Mouse (Mus musculus): ENCODE measurements around the gene Zfp644.
"Not testable (repeated sequence)": the region's sequence is repeated elsewhere in the genome, so short reads cannot be mapped to it uniquely, and the experiment has no call there.

Zfp644 gene

DNA sequence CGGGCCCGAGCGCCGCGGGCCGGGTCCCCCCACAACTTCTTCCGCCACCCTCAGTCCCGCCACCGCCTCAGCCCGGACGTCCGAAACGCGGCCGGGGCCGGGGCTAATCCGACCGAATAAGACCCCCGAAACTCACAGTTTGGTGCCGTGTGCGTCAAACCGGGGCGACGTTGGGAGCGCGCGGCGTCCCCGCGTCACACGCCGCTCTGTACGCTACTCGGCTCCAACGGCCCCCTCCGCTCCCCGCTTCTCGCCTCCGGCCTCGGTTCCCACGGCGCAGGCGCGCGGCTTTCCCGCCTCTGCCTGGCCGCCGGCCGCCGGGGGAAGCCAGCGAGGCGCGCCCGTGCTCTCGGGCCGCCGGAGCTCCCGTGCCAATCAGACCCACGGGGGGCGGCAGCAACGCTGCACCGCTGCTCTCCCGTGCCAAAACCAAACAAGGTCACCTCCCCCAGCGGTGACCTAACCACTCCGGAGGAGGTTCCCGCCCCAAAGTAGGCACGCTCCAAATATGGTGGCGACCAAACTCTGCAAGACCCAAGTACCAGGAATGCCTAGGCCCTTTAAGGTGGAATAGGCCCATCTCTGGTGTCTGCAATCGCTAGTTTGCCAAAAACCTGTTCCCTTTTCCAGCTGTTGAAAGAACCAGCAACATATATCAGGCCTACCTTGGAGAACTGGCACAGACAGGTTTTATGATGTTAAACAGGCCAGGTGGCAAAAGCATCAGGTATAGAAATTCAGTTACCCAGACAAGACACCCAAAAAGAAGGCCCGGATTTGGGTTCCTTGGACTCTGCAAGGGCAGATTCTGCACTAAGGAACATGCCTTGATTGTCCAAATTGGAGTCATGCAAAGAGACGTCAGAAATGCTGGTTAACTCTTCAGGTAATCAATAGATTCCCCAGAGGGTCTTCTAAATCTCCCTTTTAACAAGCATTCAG is at the start of gene Zfp644:
Zfp644 (minus strand) TSS at position 892 of the 942 bp plus-strand sequence.
- peak; percentile 90 for DNase-seq (ENCODE audit: low spot score)

DNA sequence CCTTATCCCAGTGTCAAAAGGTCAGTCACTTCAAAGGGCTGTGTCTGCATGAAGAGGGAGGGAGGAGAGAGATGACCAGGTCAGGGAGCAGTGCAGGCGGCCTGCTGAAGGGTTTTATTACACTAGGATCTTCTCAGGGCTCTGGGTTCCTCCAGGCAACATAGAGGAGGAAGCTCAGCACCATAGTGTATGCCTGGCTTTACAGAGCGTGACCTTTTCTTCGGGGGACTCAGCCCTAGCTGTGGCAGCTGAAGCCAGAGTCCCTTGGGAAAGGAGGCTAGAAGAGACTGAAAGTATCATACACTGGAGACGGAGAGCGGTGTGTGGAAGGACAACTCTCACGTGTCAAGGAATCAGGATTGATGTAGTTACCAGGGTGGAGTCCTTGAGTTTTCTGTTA is 42.6 kb upstream of the Zfp644 start:
- no peak for DNase-seq (ENCODE audit: low spot score)

DNA sequence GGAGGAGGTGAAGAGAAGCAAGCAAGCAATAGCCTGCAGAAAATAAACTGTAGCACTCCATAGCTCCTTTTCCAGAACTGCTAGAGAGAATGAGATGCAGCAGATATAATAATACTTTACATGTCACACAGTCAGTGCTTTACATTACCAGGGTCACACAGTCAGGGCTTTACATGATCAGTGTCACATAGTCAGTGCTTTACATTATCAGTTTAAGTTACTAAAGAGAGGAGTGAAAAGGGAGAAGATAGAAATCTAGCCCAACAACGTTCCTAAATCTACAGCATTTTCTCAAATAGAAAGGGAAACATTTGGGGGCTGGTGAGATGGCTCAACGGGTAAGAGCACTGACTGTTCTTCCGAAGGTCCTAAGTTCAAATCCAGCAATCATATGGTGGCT is 26.4 kb upstream of the Zfp644 start:
- DNase-seq (ENCODE audit: low spot score): no peak

DNA sequence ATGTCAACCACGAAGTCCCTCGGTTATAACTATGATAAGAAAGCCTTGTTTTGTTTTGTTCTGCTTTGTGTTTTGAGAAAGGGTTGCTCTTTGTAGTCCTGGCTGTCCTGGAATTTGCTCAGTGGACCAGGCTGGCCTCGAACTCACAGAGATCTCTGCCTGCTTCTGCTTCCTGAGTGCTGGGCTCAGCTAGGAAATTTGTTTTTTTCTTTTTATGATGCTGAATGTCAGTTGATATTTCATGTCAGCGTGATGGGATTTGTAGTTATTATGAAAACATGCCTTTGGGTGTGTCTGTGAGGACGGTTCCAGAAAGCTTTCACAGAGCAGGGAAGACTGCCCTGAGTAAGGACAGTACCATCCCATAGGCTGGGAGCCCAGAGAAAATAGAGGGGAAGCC is 25.7 kb upstream of the Zfp644 start:
- no peak for DNase-seq (ENCODE audit: low spot score)

DNA sequence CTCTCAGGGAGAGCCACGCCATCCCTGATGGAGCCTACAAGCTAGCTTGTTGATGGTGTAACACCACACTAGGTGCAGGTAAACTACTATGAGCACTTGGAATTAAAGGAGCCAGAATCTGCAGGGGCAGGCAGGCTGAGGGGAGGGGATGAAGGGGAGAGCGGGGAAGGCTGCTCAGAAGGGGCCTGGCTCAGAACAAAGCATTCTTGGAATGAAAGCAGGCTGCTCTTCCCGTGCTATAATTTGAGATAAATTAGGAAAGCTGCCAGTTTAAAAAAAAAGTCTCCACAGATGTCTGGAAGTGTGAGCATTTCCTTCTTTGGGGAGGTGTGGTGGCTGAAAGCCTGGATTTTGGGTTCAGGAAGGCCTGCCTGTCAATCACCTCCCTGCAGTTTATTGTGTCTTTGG is 14.8 kb upstream of the Zfp644 start:
- DNase-seq (ENCODE audit: low spot score): no peak

DNA sequence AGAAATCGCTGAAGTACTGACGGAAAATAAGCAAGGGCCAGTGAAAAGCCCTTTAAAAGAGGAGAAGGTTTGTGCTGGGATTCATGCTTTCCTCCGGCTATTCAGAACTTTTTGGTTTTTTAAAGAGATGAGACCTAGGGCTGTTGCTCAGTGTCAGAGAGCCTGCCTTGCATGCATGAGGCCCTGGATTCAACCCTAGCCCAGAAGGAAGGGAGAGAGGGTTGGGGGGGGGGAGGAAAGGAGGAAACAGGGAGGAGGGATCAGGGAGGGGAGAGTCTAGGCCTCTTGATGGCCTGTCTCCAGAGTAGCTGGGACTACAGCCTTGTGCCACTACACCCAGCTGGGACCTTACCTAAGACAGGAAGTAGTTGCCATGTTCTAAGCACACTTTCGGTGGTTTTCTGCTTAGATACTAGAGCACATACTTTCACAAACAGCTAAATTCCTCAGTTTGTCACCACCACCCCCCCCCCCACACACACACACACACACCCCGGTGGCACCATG is 14.2 kb upstream of the Zfp644 start:
- no peak for DNase-seq (ENCODE audit: low spot score)

DNA sequence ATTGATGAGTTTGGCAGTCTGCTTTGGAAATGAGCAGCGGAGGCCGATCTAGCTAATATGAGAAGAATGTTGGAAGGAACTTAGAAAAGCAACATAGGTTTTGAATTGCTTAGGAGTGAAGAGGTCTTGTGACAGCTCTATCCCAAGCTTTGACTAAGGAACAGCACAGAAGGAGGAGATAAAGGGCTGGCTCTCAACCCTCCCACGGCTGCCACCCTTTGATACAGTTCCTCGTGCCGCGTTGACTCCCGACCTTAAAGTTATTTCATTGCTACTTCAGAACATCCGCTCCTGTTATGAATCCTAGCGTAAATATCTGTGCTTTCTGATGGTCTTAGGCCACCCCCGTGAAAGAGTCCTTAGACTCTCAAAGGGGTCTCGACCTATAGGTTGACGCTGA is 13.5 kb upstream of the Zfp644 start:
- peak; percentile 71 for DNase-seq (ENCODE audit: low spot score)

DNA sequence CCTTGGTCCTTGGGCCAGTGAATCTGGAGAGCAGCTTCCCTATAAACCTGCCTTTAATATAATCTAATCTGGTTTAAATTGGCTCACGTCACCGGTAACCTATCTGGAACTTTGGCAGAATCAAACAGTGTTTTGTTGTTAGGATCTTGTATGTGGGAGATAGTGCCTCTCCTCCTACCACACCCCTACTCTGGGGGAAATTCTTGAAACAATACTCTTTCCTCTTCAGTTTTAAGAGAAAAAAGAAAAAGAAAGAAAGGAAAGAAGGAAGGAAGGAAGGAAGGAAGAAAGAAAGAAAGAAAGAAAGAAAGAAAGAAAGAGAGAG is 13.0 kb upstream of the Zfp644 start:
- DNase-seq (ENCODE audit: low spot score): no peak

DNA sequence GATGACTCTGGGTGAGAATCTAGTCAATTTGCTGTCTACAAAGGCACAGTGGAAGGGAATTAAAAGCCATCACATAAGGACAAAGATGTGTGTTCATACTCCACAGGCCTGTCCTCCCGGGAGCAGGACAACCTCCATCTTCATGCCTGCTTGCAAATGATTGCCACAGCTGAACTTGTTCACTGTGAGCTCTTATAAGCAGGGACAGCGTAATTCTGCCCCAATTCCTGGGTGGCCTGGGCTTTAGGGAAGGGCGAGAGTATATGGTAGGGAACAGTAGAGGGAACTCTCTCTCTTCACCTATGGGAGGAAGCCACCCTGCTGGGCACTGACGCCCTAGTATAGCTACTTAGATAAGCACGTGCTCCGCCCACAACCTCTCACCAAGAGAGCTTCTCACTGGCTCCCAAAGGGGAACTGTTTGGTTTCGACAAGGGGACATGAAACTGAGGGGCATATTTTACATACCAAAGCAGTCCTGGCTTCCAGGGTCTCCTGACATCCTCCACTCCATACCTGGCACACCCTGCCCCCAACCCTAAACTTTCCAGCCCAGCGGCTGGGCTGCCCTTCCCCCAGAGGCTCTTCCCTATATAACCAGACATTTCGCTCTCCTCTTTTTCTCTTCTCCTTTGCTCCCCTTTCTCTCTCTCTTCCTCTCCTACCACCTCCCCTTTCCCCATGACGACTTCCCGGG is 12.4 kb upstream of the Zfp644 start:
- DNase-seq (ENCODE audit: low spot score): no peak

DNA sequence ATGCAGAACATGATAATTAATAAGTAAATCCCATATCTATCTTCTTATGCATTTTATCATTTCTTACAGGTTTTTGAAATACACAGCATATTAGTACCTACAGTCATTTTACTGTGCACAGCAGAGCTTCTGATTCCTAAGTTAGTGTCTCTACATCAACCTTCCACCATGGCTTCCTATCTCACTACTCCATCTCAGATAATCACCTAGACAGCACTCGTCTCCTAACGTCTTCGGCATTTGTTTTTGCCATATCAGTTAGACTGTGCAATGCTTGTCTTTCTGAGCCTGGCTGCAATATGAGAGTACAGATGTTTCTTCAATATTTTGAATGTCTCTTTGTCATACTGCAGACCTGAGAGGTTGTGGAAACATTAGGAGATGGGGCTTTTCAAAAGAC is 9.3 kb upstream of the Zfp644 start:
- DNase-seq (ENCODE audit: low spot score): no peak

DNA sequence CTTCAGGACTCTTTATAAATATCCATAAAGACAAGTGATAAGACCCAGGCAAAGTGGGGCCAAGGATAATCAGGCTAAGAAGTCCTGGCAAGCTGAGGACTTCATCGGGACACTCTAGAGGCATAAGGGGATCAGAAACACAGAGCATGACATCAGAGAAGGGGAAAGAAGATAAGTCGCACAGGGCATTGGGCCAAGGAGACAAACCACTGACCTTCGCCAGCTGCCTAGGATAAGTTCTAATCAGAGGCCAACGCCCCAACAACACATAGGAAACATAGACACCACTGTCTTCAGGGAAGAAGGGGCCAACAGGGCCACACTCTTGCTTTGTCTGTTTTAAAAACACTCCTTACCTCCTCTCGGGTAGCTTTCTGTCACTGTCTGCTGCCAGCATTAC is 8.1 kb upstream of the Zfp644 start:
- peak; percentile 33 for DNase-seq (ENCODE audit: low spot score)

DNA sequence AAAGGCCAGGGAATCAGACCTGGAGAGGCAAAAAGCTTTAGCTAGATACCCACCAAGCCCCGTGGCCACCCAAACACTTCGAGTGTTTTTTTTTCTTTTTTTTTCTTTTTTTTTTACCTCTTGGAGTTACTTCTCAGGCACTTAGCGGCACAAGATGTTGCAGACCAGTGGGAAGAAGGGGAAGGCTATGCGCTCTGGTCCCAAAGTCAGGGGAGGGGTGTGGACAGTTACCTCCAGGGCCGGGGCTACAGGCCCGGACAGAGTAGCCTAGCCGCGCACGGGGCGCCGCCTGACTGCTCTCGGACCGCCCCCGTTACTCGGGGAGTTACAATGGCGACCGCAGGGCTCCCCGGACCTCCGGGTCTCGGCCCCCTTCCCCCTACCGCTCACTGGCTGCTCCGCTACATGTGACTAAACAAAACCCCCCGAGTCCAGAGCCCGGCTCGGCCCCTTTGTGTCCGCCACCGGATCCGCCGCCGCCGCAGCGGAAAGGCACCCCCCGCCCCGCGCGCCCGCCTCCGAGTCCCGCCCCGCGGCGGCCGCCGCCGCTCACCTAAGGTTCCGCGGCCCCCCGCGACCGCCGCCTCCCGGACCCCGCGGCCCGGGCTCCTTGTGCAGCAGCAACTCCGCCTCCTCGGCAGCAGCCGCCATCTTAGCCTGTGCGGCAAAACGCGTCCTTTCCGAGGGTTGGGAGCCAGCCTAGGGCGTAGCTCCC is 1.2 kb downstream of the Zfp644 start:
- DNase-seq (ENCODE audit: low spot score): peak; percentile 82

DNA sequence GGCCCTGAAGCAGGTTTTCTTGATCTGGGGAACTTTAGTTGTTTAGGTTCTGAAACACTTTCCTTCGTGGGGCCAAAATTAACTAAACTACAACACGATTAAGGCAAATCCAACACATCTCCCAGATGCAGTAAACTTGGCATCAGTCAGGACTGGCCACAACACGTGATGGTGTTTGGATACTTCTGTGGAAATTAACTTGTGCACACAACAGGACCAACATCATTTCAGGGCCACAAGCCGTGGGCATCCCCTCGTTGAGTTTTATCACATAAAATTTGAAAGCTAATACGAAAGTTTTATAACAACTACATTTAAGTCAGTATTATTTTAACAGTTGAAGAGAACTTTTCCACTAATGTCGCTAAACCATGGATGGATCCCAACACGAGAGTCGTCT is 1.9 kb downstream of the Zfp644 start:
- no peak for DNase-seq (ENCODE audit: low spot score)

DNA sequence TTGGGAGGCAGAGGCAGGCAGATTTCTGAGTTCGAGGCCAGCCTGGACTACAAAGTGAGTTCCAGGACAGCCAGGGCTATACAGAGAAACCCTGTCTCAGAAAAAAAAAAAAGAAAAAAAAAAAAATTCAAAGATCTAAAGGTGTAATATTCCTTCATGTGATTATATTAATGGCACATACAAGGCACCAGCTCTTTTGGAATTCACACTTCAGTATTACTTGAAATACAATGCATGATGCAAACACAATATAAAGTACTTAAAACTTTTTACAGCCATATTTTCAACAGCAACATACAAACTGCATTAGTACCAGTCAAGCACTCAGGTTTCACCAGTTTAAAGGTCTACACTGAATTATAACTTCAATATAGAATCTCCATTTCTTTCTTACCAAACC is 2.4 kb downstream of the Zfp644 start:
- no peak for DNase-seq (ENCODE audit: low spot score)

DNA sequence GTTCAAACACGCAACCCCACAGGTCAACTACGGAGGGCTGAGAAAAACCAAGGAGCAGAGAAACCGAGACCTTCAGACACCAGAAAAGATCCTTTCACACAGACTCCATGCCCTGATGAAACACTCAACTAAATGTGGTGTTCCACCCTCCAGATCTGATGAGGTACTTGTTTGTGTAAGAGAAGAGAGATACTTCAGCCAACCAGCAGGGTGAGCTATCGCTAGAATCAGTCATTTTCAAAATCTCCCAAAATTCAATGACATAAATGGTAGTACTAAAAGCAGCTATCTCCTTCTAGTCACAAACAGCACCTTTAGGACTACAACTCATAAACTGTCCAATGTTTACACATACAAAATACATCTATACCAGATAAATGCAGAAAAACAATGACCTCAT is 4.1 kb downstream of the Zfp644 start:
- DNase-seq (ENCODE audit: low spot score): no peak

DNA sequence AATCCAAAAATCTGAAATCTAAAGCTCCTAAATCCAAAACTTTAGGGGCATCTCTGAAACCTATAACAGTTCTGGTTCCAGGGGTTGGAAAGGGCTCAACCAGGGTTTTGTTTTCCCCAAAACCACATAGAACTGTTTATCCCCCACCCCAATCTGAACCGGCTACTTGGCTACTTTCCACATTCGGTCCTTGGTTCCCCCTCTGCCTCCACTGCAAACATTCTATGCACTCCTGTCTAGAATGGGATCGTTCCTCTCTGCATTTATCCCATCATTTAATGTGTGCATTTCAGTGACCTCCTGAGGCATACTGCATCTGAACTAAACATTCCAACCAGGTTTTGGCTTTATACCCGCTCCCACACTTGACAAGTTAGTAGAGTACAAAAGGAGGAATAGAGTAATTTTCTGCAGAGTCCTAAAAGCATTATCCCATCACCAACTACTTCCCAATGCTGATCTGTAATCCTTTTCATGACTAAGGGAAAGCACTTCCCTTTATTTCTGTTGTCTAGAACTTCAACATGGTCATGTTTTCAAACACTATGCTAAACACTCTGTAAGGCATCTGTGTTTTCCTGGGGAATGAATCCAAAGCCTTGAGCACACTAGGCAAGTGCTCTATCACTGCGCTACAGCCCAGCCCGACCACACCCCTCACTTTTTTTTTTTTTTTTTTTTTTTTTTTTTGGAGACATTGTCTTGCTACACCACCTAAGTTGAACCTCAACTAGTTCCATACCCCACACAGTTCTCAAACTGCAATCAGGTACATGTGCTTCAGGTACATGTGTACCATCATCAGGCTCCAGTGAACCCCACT is 16.2 kb downstream of the Zfp644 start:
- DNase-seq (ENCODE audit: low spot score): no peak

DNA sequence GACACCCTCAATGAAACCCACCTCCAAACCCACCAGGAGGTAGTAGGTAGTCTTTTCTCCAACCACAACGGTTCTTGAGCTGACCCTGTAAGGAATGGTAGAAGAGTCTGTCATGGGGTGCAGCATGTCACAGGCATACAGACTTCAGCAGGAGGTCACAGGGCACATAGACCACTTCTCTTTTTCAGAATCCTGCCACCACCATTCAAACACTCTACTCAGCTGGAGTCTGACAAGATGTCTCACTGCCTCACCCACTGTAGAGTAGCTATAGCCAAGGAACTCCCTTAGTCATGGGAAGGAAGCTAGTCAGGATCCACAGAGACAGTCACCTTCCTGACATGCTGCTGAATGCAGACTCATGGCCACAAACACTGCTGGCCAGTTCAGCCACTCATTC is 17.4 kb downstream of the Zfp644 start:
- no peak for DNase-seq (ENCODE audit: low spot score)

DNA sequence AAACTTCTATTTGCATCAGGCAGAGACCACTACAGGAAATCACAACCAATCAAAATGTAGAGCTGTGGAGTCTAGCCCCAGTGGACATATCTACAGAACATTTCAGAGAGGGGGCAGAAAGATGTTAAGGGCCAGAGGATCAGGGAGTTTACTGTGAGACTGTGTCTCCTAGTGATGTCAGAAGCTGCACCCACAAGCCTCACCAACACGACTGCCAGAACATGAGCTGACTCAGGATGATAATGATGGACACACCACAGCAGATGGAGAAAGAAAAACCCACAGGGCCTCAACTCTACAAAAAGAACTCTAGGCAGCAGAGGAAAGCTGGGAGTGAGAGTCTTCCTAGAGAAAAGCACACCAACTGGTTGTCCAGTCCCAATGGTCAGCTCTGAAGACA is 18.3 kb downstream of the Zfp644 start:
- DNase-seq (ENCODE audit: low spot score): not testable (repeated sequence)

DNA sequence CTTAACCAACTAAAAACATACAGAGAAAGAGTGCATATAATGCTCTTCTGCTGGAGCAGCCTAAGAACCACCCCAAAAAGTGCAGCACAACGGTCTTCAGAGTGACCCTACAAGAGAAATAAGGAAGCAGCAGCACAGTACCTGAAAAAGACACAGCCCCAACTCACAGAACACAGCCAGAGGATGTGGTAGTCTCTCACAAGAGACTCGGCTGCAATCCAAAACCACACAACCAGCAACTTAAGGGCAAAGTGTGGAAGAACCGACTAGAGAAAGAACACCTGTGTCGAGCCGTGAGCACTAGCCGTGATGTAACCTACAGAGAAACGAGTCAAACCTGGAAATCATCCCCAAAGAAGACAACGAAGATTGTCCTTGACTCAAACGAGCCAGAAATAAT is 20.3 kb downstream of the Zfp644 start:
- DNase-seq (ENCODE audit: low spot score): no peak

DNA sequence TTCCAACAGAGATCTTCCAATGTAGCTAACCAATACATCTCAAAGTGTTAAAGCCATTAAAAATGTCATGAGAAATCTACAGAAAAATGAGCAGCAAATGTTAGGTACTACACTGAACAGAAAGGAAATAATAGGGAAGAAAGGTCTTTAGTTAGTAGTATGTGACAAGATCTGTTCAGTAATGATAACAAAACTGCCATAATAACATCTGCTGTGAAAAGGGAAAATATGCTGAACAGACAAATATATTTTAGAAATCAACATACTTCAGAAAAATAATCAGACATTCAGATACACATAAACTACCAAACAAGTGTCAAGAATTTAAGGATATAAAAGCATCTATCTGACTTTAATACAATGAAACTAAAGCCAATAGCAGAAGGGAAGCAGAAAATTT is 24.5 kb downstream of the Zfp644 start:
- no peak for DNase-seq (ENCODE audit: low spot score)

DNA sequence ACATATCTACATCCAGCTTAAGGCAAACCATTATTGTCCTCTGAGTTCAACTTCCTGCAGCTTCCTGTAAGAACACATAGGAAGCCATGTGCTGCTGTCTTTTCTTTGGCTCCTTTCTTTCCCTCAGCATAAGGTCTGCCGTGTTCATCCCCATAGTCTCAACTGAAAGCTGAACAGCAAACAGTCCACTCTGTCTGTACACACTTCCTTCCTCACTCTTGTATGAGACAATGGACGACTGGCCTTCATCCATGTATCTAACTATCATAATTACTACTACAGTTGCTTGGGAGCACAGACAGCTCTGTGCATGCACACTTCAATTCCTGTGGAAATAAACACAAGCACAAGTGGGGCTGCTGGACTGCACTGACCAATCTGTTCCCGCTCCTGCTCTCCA is 25.2 kb downstream of the Zfp644 start:
- DNase-seq (ENCODE audit: low spot score): no peak

DNA sequence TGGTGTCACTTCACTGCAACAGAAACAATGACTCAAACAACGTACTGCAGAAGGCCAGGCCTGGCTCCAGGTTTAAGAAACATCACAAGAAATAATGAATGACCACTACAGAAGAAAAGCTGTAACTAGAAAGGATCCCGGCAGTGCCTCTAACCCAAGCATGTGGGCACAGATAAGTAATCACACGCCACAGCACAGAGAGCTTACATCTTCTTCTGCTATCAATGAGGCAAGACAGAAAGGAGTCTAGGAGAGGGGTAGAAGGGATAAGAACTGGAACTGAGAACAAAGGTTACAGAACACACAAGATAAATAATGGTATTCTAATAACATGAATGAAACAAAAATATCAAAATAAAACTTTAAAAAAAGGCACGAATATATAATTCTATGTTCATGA is 32.2 kb downstream of the Zfp644 start:
- DNase-seq (ENCODE audit: low spot score): no peak
